Mouse (Mus musculus) myocyte (in vitro differentiated cells): ENCODE data around the gene Irf8.

Source experiments
- E2F4 ChIP-seq: IDR thresholded peaks from one replicate; pipeline ENCODE4 v1.6.1; 2011; ENCODE audit warnings: mild to moderate bottlenecking, control low read depth, moderate library complexity; ENCODE audit not compliant: insufficient read depth
- MAX ChIP-seq: IDR thresholded peaks from one replicate; pipeline ENCODE4 v1.6.1; 2011; ENCODE audit warnings: low read depth, mild to moderate bottlenecking, control low read depth
- POLR2A ChIP-seq: IDR thresholded peaks from one replicate; pipeline ENCODE4 v1.6.1; 2011; ENCODE audit warnings: low read depth, mild to moderate bottlenecking, control low read depth, moderate library complexity; ENCODE audit not compliant: insufficient read length
- POLR2AphosphoS2 ChIP-seq: IDR thresholded peaks from one replicate; pipeline ENCODE4 v1.6.1; 2011; ENCODE audit warnings: low read depth, control low read depth; ENCODE audit not compliant: insufficient read length

GRCm38 (mm10) chr8:120746007-120746701, 10.0 kb downstream of the Irf8 start:
- TF ChIP-seq E2F4 (no peak), POLR2A (no peak), POLR2AphosphoS2 (no peak), MAX (no peak)
